Mouse (Mus musculus) activated CD4-positive, CD25-positive, alpha-beta regulatory T cell, adult 4 months (primary cell): ENCODE data around the gene Frmd5. TPM values are rescaled to one million over a fixed set of nuclear protein-coding genes. Genes with fewer than 3 reads are reported as not detected.
"Not testable (repeated sequence)": the region's sequence is repeated elsewhere in the genome, so short reads cannot be mapped to it uniquely, and the experiment has no call there.

ENCODE experiments used
- ATAC-seq: one replicate; pipeline ENCODE4 v1.8.0; 2017
- polyA plus RNA-seq, 2 experiments: library from polyadenylated mRNA; unstranded; fragments of 100-300 nt; shearing (Covaris generic); gene quantifications; one replicate each; pipeline ENCODE4 v1.2.1; 2017

The Frmd5 gene
- polyA plus RNA-seq, 2 experiments from 2014 or later, result 0.22 to 0.60 TPM

DNA sequence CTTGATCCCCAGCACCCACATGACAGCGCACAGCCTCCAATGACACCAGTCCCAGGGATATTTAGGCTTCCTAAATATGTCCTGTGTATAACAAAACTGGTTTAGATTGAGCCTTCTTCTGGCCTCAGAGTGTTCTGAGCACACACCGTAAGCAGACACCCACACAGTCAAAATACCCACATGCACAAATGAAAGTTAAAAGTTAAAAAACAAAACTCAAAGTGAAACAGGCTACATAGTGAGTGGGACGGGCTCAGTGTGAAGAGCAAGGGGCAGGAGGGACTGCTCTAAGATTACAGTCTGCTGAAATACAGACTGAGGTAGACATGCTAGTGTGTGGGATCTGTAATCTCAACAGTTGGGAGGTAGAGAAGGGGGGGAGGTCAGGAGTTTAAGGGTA lies 236.8 kb downstream of the Frmd5 start:
- peak; percentile 70 for ATAC-seq

DNA sequence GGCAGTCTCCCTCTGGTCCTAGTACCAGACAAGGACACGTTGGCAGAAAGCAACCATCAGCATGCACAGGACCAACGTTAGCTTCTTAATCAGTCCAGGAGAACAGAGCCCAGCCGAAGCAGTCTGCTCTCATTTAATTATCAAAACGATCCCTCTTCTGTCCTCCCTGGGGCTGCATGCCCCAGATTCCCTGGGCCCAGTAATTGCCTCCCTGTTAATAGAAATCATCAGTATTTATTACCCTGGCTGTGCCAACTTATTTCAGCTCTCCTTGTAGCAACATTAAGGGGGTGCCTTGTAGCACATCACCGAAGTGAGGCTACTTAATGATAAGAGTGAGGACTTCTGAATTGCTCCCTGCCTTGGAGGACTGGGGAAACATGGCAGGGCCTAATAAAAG lies 241.0 kb downstream of the Frmd5 start:
- no peak for ATAC-seq

DNA sequence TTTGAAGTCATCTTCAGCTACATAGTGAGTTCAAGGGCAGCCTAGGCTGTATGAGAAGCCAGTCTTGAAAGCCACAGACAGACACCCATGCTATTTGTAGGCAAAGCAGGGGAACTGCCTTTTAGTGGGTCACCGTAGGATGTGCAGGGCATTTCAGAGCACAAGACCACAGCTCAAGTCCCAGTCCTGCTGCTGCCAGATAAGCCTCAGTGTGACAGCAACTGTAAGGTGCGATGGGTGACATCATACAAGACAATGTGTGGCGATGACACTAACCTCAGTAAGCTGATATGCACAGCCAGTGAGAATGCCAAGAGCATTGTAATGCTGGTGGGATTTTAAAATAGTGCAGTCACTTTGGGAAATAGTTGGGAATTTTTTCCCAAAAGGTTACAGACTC lies 243.8 kb downstream of the Frmd5 start:
- no peak for ATAC-seq

DNA sequence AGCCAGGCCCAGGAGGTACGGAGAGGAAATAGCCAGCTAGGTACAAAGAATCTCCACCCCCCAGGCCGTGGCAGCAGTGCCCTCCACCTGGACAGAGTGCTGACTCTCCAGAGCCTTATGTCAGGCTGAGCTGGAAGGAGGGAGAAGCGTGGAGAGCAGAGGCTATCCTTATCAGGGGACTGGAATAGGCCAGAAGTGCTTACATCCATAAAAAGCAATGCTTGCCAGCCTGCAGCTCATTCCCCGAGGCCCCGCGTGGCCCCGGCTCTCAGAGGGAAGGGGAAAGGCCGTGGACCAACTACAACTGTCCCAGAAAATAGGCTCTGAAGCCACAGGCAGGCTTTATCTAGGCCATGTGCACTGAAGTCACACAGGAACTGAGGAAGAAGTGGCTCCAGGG lies 255.6 kb downstream of the Frmd5 start:
- ATAC-seq, result no peak

DNA sequence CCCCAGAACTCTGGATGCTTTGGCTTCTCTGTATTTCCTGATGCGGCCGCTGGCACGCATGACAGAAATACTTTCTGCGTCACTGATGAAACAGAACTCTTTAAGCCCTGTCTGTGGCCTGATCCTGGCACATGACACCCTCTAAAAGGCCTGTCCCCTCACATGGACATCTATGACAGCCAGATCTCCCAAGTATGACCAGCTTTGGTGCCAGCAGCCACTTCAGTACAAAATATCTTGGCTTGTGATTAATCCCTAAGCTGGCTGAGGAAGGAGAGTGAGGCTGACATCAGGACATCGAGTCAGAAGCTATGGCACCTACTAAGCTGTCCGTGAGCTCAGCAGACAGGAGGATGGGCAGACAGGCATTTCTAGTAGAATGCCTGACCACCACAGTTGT lies 257.3 kb downstream of the Frmd5 start:
- no peak for ATAC-seq

DNA sequence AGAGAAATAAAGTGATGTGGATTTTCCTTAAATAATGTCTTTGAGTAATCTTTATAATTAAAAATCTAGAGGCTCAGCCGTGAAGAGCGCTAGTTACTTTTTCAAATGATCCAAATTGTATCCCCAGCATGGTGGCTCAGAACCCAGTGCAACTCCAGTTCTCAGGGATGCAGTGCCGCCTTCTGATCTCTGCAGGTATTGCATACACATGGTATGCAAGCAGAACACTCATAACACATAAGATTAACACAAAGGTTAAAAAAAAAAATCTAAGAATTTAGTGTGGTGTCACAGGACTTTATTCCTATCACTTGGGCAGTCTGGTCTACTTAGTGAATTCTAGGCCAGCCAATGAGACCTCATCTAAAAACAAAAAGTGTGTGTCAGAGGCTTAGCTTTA lies 262.1 kb downstream of the Frmd5 start:
- ATAC-seq, result no peak

DNA sequence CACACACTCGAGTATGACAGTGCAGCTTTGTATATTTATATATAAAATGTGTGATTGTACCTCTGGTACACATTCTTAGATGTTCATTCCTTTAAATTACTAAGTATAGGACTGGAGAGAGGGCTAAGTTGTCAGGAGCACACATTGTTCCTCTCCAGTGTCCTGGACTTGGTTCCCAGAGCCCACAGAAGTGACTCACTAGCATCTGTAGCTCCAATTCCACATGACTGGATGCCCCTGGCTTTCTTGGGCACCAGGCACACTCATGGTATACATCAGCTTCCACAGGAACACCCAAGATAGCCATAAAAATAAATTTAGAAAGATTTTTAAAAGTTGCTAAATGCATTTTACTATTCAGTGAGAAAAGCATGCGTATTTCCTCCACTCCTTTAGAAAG lies 281.8 kb downstream of the Frmd5 start:
- no peak for ATAC-seq

DNA sequence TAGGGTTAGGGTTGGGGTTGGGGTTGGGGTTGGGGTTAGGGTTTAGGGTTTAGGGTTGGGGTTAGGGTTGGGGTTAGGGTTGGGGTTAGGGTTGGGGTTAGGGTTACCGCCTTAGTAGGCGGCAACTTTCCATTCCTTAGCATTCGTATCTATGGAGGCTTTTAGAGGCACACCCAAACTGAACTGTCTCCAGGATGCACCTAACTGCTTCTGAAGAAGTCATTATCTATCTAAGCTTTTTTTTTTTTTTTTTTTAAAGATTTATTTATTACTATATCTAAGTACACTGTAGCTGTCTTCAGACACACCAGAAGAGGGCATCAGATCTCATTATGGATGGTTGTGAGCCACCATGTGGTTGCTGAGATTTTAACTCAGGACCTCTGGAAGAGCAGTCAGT lies 284.1 kb downstream of the Frmd5 start:
- ATAC-seq, result not testable (repeated sequence)

DNA sequence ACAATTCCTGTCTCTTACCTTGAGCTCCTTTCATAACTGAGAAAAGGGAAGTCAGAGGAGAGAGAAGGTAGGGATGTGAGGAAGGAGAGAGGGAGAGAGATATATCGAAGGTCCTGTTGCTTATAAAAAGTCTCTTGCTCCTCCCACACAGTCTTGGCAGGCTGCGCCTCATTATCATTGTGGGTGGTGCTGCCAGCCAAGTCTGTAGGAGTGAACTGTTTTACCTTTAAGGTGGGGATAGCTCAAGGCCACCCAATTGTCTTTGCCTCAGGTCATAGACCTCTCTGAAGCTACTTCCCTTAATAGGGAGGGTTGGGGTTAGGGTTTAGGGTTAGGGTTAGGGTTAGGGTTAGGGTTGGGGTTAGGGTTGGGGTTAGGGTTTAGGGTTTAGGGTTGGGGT lies 284.9 kb downstream of the Frmd5 start:
- no peak for ATAC-seq

DNA sequence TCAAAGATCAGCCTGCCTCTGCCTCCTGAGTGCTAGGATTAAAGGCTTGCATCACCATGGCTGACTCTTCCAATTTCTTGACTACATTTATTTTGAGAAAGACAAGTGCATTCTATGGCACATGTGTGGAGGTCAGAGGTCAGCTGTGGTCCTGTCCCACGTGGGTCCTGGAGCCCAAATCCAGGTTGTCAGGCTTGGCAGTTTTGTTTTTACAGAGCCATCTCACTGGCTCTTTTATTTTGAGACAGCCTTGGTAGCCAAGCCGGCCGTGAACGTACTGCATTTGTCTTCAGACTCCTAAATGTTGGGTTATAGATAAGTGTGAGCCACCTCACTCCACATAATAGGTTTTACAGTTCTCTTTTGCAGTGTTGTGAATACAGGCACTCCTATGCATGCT lies 288.2 kb downstream of the Frmd5 start:
- not testable (repeated sequence) for ATAC-seq

DNA sequence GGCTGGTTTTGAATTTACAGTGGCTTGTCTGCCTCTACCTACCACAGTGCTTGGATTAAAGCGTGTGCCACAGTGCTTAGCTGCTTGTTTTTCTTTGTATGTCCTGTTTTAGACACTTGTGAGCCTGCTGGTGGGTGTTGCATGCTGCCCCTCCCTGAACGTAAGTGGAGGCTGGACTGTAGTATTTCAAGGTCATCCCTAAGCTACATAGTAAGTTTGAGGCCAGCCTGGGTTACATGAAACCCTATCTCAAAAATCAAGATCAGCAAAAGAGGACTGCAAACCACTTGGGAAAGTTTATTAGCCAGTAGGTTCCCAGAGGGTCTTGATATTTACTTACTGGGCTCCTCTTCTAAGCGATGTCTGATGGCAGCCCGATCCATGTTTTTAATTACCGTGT lies 288.8 kb downstream of the Frmd5 start:
- no peak for ATAC-seq

DNA sequence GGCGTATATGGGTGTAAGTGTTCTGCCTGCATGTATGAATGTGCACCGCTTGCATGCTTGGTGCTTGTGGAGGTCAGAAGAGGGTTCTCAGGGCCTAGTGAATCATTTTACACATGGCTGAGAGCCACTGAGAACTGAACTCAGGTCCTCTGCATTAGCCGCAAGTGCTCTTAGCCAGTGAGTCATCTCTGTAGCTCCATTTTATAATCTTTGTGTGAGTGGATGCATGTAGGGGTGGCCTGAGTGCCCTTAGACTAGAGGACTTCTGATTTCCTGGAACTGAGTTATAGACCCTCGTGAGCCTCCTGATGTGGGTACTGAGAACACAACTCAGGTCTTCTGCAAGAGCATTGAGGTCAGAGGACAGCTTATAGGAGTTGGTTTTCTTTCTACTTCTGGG lies 292.7 kb downstream of the Frmd5 start:
- no peak for ATAC-seq

DNA sequence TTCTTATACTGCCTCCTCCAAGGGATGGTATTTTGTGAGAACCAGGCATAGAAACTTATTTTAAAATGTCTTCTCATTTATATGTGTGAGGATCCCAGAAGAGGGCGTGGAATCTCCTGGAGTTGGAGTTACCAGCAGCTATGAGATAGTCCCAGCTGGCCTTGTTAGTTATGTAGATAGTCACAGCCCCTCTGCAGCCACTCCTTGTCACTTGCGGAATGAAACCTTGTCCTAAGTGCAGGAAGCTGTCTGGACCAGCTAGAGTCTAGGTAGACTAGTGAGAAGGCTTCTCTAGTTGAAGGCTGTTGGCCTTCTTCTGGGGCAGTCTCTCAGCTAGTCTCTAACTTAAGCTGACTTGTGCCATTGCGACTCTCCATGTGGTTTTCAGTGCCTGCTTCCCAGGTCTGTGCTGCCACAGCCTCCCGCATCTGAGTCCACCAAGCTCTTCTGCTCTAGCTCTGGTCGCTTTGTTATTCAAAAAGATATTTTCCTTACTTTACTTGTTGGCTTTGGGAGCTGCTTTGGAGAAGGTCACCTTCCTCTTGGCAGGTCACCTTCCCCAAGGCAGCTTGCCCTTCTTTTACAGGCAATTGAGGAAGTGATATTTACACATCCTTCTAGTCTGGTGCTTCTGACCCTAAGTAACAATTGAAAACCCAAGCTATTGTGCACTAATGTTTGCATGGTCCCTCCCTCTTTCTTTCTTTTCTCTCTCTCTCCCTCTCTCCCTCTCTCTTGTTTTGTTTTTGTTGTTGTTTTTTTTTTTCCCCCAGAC lies 293.7 kb downstream of the Frmd5 start:
- not testable (repeated sequence) for ATAC-seq

DNA sequence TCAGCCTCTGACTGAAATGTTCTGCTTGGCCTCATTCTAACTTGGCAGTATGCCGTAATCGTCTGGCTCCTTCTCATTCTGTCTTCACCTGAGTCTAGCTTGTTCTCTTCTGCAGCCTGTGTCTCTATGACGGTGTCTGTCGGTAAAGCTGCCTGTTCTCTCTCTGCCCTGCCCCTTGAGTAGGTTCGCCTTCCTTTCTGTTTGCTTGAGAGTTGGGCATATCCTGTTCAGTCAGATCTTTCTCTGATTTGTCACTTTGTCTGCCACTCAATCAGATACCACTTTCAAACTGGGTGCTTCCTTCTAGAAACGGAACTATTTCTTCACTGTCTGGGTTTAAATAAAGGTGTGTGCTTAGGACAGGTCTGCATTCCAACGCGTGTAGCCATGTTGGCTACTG lies 295.5 kb downstream of the Frmd5 start:
- peak; percentile 92 for ATAC-seq

DNA sequence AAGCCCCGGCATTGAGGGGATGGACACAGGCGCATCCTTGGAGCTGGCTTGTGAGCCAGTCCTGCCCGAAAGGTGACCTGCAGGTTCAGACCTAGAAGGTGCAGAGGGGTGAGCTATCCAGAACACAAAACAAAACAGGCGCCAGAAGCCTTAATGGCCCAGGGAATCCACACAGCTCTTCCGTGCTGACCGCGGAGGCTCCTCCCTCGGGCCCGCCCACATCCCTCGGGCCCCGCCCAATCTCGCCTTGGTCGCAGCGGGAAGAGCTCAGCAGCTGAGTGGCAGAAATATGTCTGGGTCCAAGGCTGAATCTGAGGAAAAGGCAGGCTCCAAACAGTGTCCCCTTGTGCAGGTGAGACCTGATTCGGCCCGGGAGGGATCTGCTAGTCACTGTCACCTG lies 297.3 kb downstream of the Frmd5 start:
- no peak for ATAC-seq

DNA sequence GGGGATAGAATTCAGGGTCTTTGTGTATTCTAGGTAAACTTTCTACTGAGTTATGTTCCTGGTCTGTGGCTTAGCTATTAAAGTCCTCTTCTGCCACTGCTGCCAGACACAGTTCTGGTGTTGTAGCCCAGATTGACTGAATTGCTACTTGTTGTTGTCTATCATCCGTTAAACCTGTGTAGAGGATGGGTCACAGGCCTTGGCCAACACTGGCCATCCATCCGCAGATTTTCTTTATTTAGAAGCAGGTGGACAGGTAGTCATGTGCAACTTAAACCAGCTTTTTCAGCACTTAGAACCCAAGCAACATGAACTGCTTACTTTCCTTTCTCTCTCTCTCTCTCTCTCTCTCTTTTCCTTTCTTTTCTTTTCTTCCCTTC lies 298.9 kb downstream of the Frmd5 start:
- no peak for ATAC-seq

DNA sequence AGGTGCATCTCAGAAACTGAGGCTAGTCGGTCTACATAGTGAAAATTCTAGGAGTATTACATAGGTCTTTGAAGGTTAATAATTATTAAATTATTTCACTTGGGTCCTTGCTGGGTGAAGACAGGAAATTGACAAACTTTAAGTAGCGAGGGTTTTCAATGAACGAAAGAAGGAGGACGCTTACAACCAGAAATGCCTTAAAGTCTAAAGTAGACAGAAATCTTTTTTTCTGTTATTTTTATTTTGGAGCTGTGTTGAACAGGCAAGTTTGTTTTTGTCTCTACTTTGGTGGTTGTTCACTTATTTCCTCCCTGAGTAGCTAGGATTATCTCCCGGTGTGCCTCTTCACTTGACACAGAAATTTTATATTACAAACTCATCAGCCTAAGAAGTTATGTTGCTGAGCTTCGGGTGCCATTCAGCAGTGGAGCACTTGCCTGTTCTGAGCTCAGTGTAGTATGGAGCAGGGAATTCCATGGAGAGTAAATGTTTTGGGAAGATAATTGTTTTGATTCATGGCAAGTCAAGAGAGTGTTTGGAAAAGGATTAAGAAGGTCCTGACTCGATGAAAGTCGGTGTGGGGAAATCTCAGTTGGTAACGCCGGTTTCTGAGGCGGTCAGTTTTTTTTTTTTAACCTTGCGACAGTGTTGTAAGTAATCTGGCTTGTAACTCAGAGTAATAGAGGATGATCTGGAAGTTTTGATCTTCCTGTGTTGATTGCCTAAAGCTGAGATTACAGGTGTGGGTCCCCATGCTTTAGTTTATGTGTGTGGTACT lies 299.5 kb downstream of the Frmd5 start:
- no peak for ATAC-seq

DNA sequence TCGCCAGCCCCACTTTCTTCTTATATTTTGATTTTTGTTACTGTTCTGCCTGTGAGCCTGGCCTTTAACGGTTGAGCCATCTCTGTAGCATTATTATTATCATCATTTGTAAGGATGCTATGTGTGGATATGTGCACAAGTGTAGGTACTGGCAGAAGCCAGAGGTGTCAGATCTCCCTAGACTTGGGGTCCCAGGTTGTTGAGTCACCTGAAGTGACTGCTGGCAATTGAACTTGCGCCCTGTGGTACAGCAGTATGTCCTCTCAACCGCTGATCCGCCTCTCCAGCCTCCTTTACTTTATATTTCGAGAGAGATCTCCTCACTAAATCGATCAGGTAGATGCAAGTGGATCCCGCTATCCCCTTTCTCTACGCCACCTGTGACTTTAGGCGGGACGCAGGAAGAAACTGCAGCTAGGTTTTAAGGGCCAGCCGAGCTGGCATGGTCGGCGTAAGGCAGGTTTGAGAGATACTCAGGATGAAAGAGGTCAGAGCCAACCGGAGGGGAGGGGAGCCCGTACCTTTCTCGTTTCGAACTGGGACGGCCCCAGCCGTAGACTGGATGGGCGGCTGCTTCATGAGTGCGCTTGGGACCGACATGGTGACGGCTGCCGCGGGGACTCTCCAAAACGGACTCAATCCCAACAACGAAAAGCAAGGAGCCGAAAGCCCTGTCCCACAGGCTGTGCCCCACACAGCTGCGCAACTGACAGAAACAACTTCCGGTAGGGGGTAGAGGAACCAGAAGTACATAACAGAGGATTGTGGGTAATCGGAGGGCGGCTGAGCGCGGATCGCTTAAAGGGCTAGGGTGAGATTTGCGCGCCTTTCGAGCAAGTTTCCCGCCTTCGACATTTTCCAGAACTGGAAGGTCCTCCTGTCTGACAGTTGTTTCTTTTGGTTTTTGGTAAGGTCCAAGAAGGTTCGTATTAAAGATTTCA lies 300.7 kb downstream of the Frmd5 start, which contains the start of the genes Mfap1a and Wdr76:
TSS of gene Mfap1a (minus strand) at position 724 of the 941 bp plus-strand sequence.
TSS of gene Wdr76 (plus strand) at position 782 of the 941 bp plus-strand sequence.
- ATAC-seq, result peak; percentile 87

DNA sequence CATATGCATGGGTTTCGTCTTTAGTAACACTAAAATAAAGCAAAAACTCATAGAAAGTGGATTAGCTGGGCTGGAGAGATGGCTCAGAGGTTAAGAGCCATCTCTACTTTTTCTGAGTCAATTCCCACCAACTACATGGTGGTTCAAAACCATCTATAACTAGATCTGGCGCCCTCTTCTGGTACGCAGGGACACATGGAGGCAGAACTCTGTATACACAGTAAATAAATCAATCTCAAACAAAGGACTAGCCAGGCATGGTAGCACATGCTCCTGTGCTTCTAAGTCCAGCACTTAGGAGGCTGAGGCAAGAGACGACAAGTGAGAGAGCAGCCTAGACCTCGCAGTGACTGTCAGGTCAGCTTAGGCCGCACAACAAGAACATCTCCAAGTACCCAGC lies 305.3 kb downstream of the Frmd5 start:
- ATAC-seq, result not testable (repeated sequence)
